Comparison of ENCODE assay signal across 35 mouse cellular contexts in genomic region chr11:38762241-38762640, GRCm38 (mm10).
"Had no signal": no experiment of that assay in that cellular context is flagged by ENCODE, and none has a peak within 500 bp of the region (broad histone marks: within the 10 kb centered on the region; RNA-seq: fewer than 3 reads in every experiment).

No protein-coding gene starts in this region.

- H3K27me3 ChIP-seq: heart, embryonic 12.5 days; heart, embryonic 13.5 days; heart, embryonic 15.5 days; hindbrain, embryonic 12.5 days; hindbrain, embryonic 13.5 days; hindbrain, embryonic 15.5 days; intestine, embryonic 15.5 days; kidney, embryonic 15.5 days had no signal

- H3K9ac ChIP-seq: heart, embryonic 12.5 days; heart, embryonic 13.5 days; heart, embryonic 15.5 days; hindbrain, embryonic 12.5 days; hindbrain, embryonic 13.5 days; hindbrain, embryonic 14.5 days; hindbrain, embryonic 15.5 days; intestine, embryonic 15.5 days; kidney, embryonic 15.5 days had no signal

- H3K4me3 ChIP-seq: heart, embryonic 10.5 days; heart, embryonic 12.5 days; heart, embryonic 13.5 days; heart, embryonic 15.5 days; hindbrain, embryonic 10.5 days; hindbrain, embryonic 12.5 days; hindbrain, embryonic 13.5 days; hindbrain, embryonic 15.5 days; intestine, embryonic 15.5 days; kidney, embryonic 15.5 days; layer of hippocampus, adult 2 months had no signal

- H3K36me3 ChIP-seq: heart, embryonic 10.5 days; heart, embryonic 12.5 days; heart, embryonic 13.5 days; heart, embryonic 15.5 days; hindbrain, embryonic 10.5 days; hindbrain, embryonic 12.5 days; hindbrain, embryonic 13.5 days; hindbrain, embryonic 15.5 days; intestine, embryonic 15.5 days; kidney, embryonic 15.5 days had no signal

- ATAC-seq: hindbrain, embryonic 16.5 days; hindbrain, postnatal 0 days; inflammation-experienced regulatory T-cells, adult 6 months; intestine, embryonic 15.5 days; intestine, embryonic 16.5 days; intestine, postnatal 0 days had no signal

- DNase-seq: heart, postnatal 10 days; heart, postnatal 14 days; heart, postnatal 36 days; heart, postnatal 4 days; kidney, adult 11 months; kidney, adult 18-20 months; kidney, adult 2 months; kidney, adult 8-10 months; kidney, adult 9 months; kidney, postnatal 10 days; kidney, postnatal 14 days; kidney, postnatal 25 days; kidney, postnatal 36 days; kidney, postnatal 4 days; layer of hippocampus, adult 9-11 months; layer of hippocampus, postnatal 36 days had no signal

- H3K27ac ChIP-seq: heart, embryonic 10.5 days; heart, embryonic 13.5 days; heart, embryonic 15.5 days; hindbrain, embryonic 10.5 days; hindbrain, embryonic 12.5 days; hindbrain, embryonic 13.5 days; hindbrain, embryonic 14.5 days; hindbrain, embryonic 15.5 days; hindbrain, postnatal 0 days; intestine, embryonic 15.5 days; kidney, embryonic 15.5 days; kidney, postnatal 0 days; layer of hippocampus, adult 2 months had no signal

- H3K4me1 ChIP-seq: heart, embryonic 10.5 days; heart, embryonic 12.5 days; heart, embryonic 13.5 days; heart, embryonic 15.5 days; hindbrain, embryonic 10.5 days; hindbrain, embryonic 12.5 days; hindbrain, embryonic 13.5 days; hindbrain, embryonic 15.5 days; intestine, embryonic 15.5 days; kidney, embryonic 15.5 days had no signal

- H3K9me3 ChIP-seq: heart, embryonic 10.5 days; heart, embryonic 12.5 days; heart, embryonic 13.5 days; heart, embryonic 15.5 days; hindbrain, embryonic 10.5 days; hindbrain, embryonic 12.5 days; hindbrain, embryonic 13.5 days; hindbrain, embryonic 15.5 days; intestine, embryonic 15.5 days; kidney, embryonic 15.5 days had no signal

- H3K4me2 ChIP-seq: heart, embryonic 11.5 days; heart, embryonic 12.5 days; heart, embryonic 13.5 days; heart, embryonic 15.5 days; hindbrain, embryonic 12.5 days; hindbrain, embryonic 13.5 days; hindbrain, embryonic 14.5 days; hindbrain, embryonic 15.5 days; intestine, embryonic 15.5 days; kidney, embryonic 15.5 days had no signal
